Mouse (Mus musculus) erythroblast, embryonic 14.5 days (primary cell): Measurements from ENCODE around the gene Btrc.

Experiments
- GATA1 ChIP-seq: IDR thresholded peaks from 2 replicates; pipeline ENCODE4 v1.6.1; 2012; ENCODE audit warnings: low read length, inconsistent platforms, mixed read lengths
- TAL1 ChIP-seq: IDR thresholded peaks from 3 replicates; pipeline ENCODE4 v1.6.1; 2012; ENCODE audit warnings: low read length, inconsistent platforms, mixed read lengths

DNA sequence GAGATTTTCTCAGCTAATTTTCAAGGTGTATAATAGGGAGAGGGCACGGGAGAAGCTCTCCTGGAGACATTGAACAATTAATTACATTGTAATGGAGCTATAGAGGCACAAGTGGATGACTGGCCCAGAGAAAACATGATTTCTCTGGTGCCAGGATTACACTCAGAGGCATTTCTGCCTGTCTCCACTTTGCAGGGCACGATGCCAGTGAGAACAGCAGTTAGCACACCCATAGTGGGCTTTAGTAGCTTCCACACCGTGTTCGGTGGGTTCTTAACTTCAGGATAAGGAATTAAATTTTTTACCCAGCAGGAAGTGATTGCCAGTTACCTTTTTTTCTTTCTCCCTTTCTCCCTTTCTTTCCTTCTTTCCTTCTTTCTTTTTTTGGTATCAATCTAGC lies 147.9 kb downstream of the Btrc start:
- no peak for TF ChIP-seq GATA1
- no peak for TF ChIP-seq TAL1
